ENCODE assay signal across 14 mouse cellular contexts in the genomic region with DNA sequence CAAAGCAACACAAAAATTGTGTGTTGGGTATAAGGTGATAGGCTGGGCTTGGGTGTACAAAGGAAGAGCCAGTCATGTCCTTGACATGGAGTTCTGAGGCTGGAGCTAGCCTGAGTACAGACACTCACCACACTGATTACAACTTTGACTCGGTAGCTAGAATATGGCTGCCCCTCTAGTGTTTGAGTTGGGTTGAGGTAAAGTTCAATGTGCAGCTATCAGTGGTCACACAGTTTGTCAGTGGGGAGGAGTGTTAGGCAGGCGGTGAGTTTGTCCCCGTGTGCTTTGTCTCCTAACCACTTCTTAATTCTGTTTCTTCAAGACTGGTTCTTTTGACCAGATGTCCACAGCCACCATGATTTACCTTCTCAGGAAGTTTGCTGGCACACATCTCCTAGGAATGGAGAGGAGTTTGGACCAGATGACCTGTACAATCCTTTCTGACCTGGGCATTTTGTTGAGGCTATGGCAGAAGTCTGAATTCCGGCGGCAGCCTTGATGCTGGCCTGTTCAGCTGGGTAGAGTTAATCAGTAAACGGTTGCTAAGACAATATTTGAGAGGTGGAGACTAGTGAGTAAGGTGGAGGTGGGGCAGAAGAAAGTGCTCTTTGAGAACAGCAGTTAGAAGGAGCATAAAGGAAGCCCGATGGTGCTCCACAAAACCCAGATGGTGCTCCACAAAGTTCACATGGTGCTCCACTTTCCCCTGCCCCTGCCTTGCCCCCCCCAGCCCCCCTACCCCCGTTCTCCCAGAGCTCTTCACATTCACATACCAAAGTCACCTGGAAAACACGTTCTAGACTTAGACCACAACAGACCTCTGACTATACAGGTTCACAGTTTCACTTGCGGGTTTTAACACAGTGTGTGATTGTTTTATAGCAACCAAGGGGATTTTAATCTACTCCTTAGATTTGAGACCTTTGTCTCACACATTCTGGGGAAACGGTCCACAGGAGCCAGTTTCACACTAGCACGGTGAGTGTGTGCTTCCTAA. TPM values are rescaled to one million over a fixed set of nuclear protein-coding genes. Genes with fewer than 3 reads are reported as not detected.
A peak's percentile ranks its signal among the peaks of the same experiment; 100 is the strongest.
DNase-seq lines count a peak whose midpoint lies in the region; ATAC-seq lines count a peak whose summit lies in the region.
"Had no signal": no experiment of that assay in that cellular context is flagged by ENCODE, and none has a peak within 500 bp of the region (broad histone marks: within the 10 kb centered on the region; RNA-seq: fewer than 3 reads in every experiment).

No protein-coding gene starts in this region.

- H3K4me3 ChIP-seq in forebrain, embryonic 11.5 days (ENCODE audit: low read depth, low read length) = no peak overlapping the region
- no peak overlapping the region for H3K4me3 ChIP-seq in forebrain, embryonic 16.5 days (replicated peaks; ENCODE audit: low read length)
- H3K4me3 ChIP-seq in kidney, embryonic 16.5 days (ENCODE audit: low read length) = no peak overlapping the region
- H3K4me3 ChIP-seq in liver, embryonic 12.5 days = no peak overlapping the region
- H3K4me3 ChIP-seq in stomach, embryonic 14.5 days (ENCODE audit: low read depth, low read length) = no peak overlapping the region
- H3K4me3 ChIP-seq: forebrain, embryonic 15.5 days; midbrain, embryonic 10.5 days had no signal

- 90% methylated on average over 12 of the region's 12 CpGs for WGBS in forebrain, embryonic 11.5 days
- 89% methylated on average over 12 of the region's 12 CpGs for WGBS in forebrain, embryonic 16.5 days
- 60% methylated on average over 12 of the region's 12 CpGs for WGBS in kidney, embryonic 16.5 days
- 67% methylated on average over 12 of the region's 12 CpGs for WGBS in liver, embryonic 12.5 days (ENCODE audit: insufficient replicate concordance)
- WGBS in stomach, embryonic 14.5 days = 68% methylated on average over 12 of the region's 12 CpGs

- H3K9ac ChIP-seq in forebrain, embryonic 11.5 days (ENCODE audit: low read length) = no peak overlapping the region
- no peak overlapping the region for H3K9ac ChIP-seq in forebrain, embryonic 16.5 days (replicated peaks; ENCODE audit: low read depth, low read length)
- no peak overlapping the region for H3K9ac ChIP-seq in kidney, embryonic 16.5 days (replicated peaks; ENCODE audit: low read length)
- no peak overlapping the region for H3K9ac ChIP-seq in liver, embryonic 12.5 days
- no peak overlapping the region for H3K9ac ChIP-seq in stomach, embryonic 14.5 days (replicated peaks; ENCODE audit: low read depth, low read length)
- H3K9ac ChIP-seq: forebrain, embryonic 15.5 days had no signal

- H3K27ac ChIP-seq in forebrain, embryonic 11.5 days (ENCODE audit: low read depth, low read length) = no peak overlapping the region
- no peak overlapping the region for H3K27ac ChIP-seq in forebrain, embryonic 16.5 days (ENCODE audit: low read length)
- peak overlapping the region; percentile 84 for H3K27ac ChIP-seq in kidney, embryonic 16.5 days (ENCODE audit: low read length)
- H3K27ac ChIP-seq in liver, embryonic 12.5 days = peak overlapping the region; percentile 57
- peak overlapping the region; percentile 55; the same call in 1 of the 2 replicates for H3K27ac ChIP-seq in stomach, embryonic 14.5 days (ENCODE audit: low read length)
- H3K27ac ChIP-seq: forebrain, embryonic 15.5 days; hindbrain, postnatal 0 days; midbrain, embryonic 10.5 days had no signal

- no peak overlapping the region for H3K4me2 ChIP-seq in forebrain, embryonic 11.5 days (ENCODE audit: low read depth, low read length, severe bottlenecking)
- H3K4me2 ChIP-seq in forebrain, embryonic 16.5 days (ENCODE audit: low read length) = no peak overlapping the region
- 0 out of 2 replicates have a peak overlapping the region, but pooled peaks have one; percentile 12 for H3K4me2 ChIP-seq in kidney, embryonic 16.5 days (replicated peaks; ENCODE audit: low read depth, low read length)
- no peak overlapping the region for H3K4me2 ChIP-seq in liver, embryonic 12.5 days
- no peak overlapping the region for H3K4me2 ChIP-seq in stomach, embryonic 14.5 days (replicated peaks; ENCODE audit: low read depth, low read length)
- H3K4me2 ChIP-seq: forebrain, embryonic 15.5 days had no signal

- 0 out of 2 replicates have a peak, but pooled peaks cover 4% of the 10 kb centered on the region for H3K4me1 ChIP-seq in forebrain, embryonic 11.5 days (replicated peaks; ENCODE audit: control insufficient read depth, insufficient read depth, low read length)
- no peaks in the 10 kb centered on the region for H3K4me1 ChIP-seq in forebrain, embryonic 16.5 days (replicated peaks; ENCODE audit: control insufficient read depth, insufficient read depth, low read length)
- H3K4me1 ChIP-seq in kidney, embryonic 16.5 days (ENCODE audit: insufficient read depth, low read length) = peaks cover 14% of the 10 kb centered on the region
- peaks cover 10% of the 10 kb centered on the region; the same call in 1 of the 2 replicates for H3K4me1 ChIP-seq in liver, embryonic 12.5 days
- no peaks in the 10 kb centered on the region for H3K4me1 ChIP-seq in stomach, embryonic 14.5 days (ENCODE audit: control insufficient read depth, insufficient read depth, low read length)

- DNase-seq in forebrain, embryonic 11.5 days (ENCODE audit: low spot score) = peak; percentile 14
- DNase-seq in T-cell, adult 2 months (ENCODE audit: low spot score) = no peak
- no peak for DNase-seq in urinary bladder, postnatal 14 days (ENCODE audit: low spot score)
- DNase-seq in spleen, postnatal 4 days (ENCODE audit: low spot score in 2 of 2) = no peak
- DNase-seq: cerebellum, adult 11 months; gastrocnemius, postnatal 14 days; thymus, adult 18-20 months had no signal

- ATAC-seq in forebrain, embryonic 11.5 days (replicated peaks; ENCODE audit: low FRiP score) = no peak
- no peak for ATAC-seq in forebrain, embryonic 16.5 days
- ATAC-seq in kidney, embryonic 16.5 days (ENCODE audit: low FRiP score, low TSS enrichment) = peak; percentile 88
- ATAC-seq in liver, embryonic 12.5 days = peak; percentile 65
- peak; percentile 91 for ATAC-seq in stomach, embryonic 14.5 days (ENCODE audit: insufficient number of reproducible peaks, insufficient read depth, low FRiP score, low read depth)
- ATAC-seq: forebrain, embryonic 15.5 days; hindbrain, postnatal 0 days had no signal

- H3K9me3 ChIP-seq in forebrain, embryonic 11.5 days (ENCODE audit: control insufficient read depth, low read length) = no peaks in the 10 kb centered on the region
- no peaks in the 10 kb centered on the region for H3K9me3 ChIP-seq in forebrain, embryonic 16.5 days (ENCODE audit: control insufficient read depth, low read length)
- no peaks in the 10 kb centered on the region for H3K9me3 ChIP-seq in kidney, embryonic 16.5 days (ENCODE audit: low read length)
- H3K9me3 ChIP-seq in liver, embryonic 12.5 days (replicated peaks) = no peaks in the 10 kb centered on the region
- H3K9me3 ChIP-seq in stomach, embryonic 14.5 days (ENCODE audit: control insufficient read depth, low read depth, low read length) = no peaks in the 10 kb centered on the region
- H3K9me3 ChIP-seq: forebrain, embryonic 15.5 days; midbrain, embryonic 10.5 days had no signal

- H3K36me3 ChIP-seq in forebrain, embryonic 11.5 days (ENCODE audit: control insufficient read depth, insufficient read depth, low read length) = no peaks in the 10 kb centered on the region
- no peaks in the 10 kb centered on the region for H3K36me3 ChIP-seq in forebrain, embryonic 16.5 days (ENCODE audit: control insufficient read depth, insufficient read depth)
- no peaks in the 10 kb centered on the region for H3K36me3 ChIP-seq in kidney, embryonic 16.5 days (ENCODE audit: insufficient read depth, low read length)
- no peaks in the 10 kb centered on the region for H3K36me3 ChIP-seq in liver, embryonic 12.5 days
- H3K36me3 ChIP-seq in stomach, embryonic 14.5 days (ENCODE audit: control insufficient read depth, insufficient read depth, low read length) = no peaks in the 10 kb centered on the region
- H3K36me3 ChIP-seq: forebrain, embryonic 15.5 days; midbrain, embryonic 10.5 days had no signal

- no peaks in the 10 kb centered on the region for H3K27me3 ChIP-seq in forebrain, embryonic 11.5 days (ENCODE audit: control insufficient read depth, insufficient read depth, low read length)
- H3K27me3 ChIP-seq in forebrain, embryonic 16.5 days (replicated peaks; ENCODE audit: control insufficient read depth, insufficient read depth, low read length) = no peaks in the 10 kb centered on the region
- no peaks in the 10 kb centered on the region for H3K27me3 ChIP-seq in kidney, embryonic 16.5 days (ENCODE audit: insufficient read depth, low read length)
- H3K27me3 ChIP-seq in liver, embryonic 12.5 days (replicated peaks) = no peaks in the 10 kb centered on the region
- no peaks in the 10 kb centered on the region for H3K27me3 ChIP-seq in stomach, embryonic 14.5 days (ENCODE audit: control insufficient read depth, insufficient read depth, low read length)
- H3K27me3 ChIP-seq: forebrain, embryonic 15.5 days had no signal

RNA-seq across cellular contexts. Expression of gene Enc1, which starts 59.3 kb away (rescaled TPM):
- 17.9 and 20.8 TPM in 2 replicates for polyA plus RNA-seq in forebrain, embryonic 11.5 days (2014; fragmentation: Nextera tagmentation; extraction: Ambion mirVana)
- polyA plus RNA-seq in forebrain, embryonic 16.5 days (2015; fragmentation: Nextera tagmentation; extraction: Ambion mirVana) = 133 and 143 TPM in 2 replicates
- 13.7 and 14.3 TPM in 2 replicates for polyA plus RNA-seq in kidney, embryonic 16.5 days (2015; fragmentation: Nextera tagmentation; extraction: Ambion mirVana)
- 0.92 and 0.93 TPM in 2 replicates for polyA plus RNA-seq in liver, embryonic 12.5 days (2016; fragmentation: Nextera tagmentation; extraction: Ambion mirVana)
- 7.9 and 9.2 TPM in 2 replicates for polyA plus RNA-seq in stomach, embryonic 14.5 days (2014; fragmentation: Nextera tagmentation; extraction: Ambion mirVana)

Comparison
In these comparisons a context has a peak if more than half of its experiments do, and no peak if none do; other contexts are left out.
1. ATAC-seq: peak in kidney, embryonic 16.5 days (single experiment), liver, embryonic 12.5 days (single experiment) and stomach, embryonic 14.5 days (single experiment); none in forebrain, embryonic 11.5 days (single experiment) and forebrain, embryonic 16.5 days (single experiment).
2. H3K27ac ChIP-seq: peak in kidney, embryonic 16.5 days (single experiment), liver, embryonic 12.5 days (single experiment) and stomach, embryonic 14.5 days (single experiment); none in forebrain, embryonic 11.5 days (single experiment) and forebrain, embryonic 16.5 days (single experiment).